Mouse (Mus musculus): ENCODE results near the gene Mark3.
"Not testable (repeated sequence)": the region's sequence is repeated elsewhere in the genome, so short reads cannot be mapped to it uniquely, and the experiment has no call there.

Mark3 gene

GRCm38 (mm10) chr12:111652953-111653352 lies 78.6 kb downstream of the Mark3 start:
- no peak for DNase-seq (ENCODE audit: low spot score)

- peak; percentile 70 for DNase-seq (ENCODE audit: low spot score)
Measured at GRCm38 (mm10) chr12:111653434-111653833, 79.1 kb downstream of the Mark3 start.

DNA sequence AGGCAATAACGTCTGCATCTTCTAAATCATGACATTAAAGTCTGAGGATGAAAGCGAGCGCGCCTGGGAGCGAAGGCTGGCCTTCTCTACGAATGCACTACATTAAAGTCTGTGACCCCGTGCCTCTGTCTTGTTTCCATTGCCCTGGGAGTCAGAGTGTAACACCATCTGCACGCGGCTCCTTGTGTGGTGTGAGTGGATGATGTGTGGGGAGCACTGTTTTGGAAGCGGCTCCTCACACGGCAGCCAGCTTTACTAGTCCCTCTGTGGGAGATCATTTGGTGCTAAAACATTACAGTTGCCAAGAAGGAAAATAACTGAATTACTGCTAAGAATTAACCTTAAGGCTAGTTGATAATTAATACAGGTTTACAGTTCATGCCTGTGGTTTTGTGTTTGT lies 81.4 kb downstream of the Mark3 start:
- DNase-seq (ENCODE audit: low spot score) = no peak

GRCm38 (mm10) chr12:111659331-111659730 lies 85.0 kb downstream of the Mark3 start:
- DNase-seq (ENCODE audit: low spot score) = no peak

GRCm38 (mm10) chr12:111660628-111661027 lies 86.3 kb downstream of the Mark3 start:
- DNase-seq (ENCODE audit: low spot score) = no peak

DNA sequence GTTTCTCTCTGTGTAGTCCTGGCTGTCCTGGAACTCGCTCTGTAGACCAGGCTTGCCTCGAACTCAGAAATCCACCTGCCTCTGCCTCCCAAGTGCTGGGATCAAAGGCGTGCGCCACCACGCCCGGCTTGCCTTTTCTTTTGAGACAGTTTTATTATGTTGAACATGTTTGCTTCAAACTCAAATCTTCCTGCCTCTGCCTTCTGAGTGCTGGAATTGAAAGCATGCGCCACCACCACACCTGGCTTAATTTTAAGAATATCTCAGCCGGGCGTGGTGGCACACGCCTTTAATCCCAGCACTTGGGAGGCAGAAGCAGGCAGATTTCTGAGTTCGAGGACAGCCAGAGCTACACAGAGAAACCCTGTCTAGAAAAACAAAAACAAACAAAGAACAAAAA lies 87.2 kb downstream of the Mark3 start:
- DNase-seq (ENCODE audit: low spot score) = not testable (repeated sequence)

GRCm38 (mm10) chr12:111663228-111664143 lies 89.2 kb downstream of the Mark3 start:
- no peak for DNase-seq (ENCODE audit: low spot score)

- peak; percentile 67 for DNase-seq (ENCODE audit: low spot score)
Measured at GRCm38 (mm10) chr12:111664144-111664634, 89.9 kb downstream of the Mark3 start.

DNA sequence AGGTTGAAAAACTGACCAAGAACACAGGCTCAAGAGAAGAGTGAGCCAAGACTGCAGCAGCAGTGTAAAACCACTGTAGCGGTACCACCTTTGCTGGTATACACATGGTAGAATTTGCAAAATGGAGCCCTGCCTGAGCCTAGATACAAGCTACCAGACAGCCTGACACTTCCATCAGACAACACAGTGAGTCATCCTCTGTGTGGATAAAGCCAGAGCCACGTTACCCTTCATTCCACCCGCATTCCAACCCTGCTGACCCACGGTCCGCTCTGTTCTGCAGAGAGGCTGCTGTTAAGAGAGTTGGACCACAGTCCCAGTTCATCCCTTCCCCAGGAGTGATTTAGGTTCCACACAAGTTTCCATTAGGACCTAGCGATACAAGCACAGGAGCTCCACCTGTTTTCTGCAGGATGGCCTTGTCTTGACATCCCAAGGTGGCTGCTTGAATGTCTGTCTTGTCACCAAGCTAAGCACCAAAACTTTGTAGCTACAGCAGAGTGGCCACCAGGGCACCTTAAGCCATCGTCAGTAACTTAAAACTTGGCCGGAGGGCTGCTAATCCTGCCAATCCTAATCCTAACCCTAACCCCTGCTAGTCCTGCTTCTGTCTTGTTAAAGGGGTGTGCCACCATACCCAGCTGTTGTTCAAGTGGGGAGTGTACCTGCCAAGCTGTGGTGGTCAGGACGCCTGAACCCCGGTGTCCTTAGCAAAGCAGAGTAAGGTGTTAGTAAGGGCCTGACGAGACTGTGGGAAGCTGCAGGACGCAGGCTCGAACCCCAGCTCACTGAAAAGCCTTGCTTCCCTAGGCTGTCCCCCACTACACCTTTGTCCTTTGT lies 90.9 kb downstream of the Mark3 start:
- DNase-seq (ENCODE audit: low spot score) = peak; percentile 42

DNA sequence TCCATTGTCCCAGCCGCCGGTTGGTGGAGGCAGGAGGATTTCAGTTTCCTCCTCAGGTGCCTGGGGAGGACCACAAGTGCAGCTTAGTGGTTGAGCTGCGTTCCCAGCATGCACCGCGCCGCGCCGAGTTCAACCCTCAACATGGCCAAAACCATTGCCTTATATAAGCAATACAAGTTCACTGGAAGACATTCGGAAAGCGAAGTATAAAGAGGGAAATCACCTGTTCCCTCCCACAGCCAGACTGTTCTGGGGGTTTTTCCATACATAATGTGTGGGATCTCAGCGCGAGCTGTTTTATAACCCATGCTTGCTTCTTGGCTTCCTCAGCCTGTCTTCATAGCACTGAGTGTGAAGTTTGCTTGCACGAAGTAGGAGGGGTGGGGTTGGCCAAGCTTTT lies 92.1 kb downstream of the Mark3 start:
- no peak for DNase-seq (ENCODE audit: low spot score)

DNA sequence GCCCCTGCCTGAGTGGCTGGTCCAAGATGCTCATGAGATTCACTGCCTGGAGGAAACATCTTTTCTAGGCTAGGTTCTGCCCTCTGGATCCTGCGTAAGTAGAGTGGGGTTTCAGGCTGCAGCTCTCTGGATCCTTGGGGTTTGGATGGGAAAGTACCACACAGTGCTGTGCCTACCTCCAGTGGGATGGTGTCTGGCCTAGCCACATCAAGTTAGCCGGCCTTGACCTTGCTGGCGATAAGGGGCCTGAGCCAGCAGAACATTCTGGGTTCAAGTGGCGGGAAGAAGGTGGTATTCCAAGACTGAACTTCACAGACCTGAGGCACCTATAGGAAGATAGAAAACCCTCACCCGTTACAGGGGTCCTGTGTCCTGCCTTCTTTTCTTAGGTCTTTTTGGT lies 93.1 kb downstream of the Mark3 start:
- no peak for DNase-seq (ENCODE audit: low spot score)

GRCm38 (mm10) chr12:111668457-111668912 lies 94.2 kb downstream of the Mark3 start:
- peak; percentile 98 for DNase-seq (ENCODE audit: low spot score)

GRCm38 (mm10) chr12:111669000-111669788 lies 94.9 kb downstream of the Mark3 start:
- peak; percentile 40 for DNase-seq (ENCODE audit: low spot score)

- DNase-seq (ENCODE audit: low spot score) = no peak
Measured at GRCm38 (mm10) chr12:111669961-111670360, 95.6 kb downstream of the Mark3 start.

GRCm38 (mm10) chr12:111670371-111670971 lies 96.1 kb downstream of the Mark3 start:
- DNase-seq (ENCODE audit: low spot score) = peak; percentile 42

DNA sequence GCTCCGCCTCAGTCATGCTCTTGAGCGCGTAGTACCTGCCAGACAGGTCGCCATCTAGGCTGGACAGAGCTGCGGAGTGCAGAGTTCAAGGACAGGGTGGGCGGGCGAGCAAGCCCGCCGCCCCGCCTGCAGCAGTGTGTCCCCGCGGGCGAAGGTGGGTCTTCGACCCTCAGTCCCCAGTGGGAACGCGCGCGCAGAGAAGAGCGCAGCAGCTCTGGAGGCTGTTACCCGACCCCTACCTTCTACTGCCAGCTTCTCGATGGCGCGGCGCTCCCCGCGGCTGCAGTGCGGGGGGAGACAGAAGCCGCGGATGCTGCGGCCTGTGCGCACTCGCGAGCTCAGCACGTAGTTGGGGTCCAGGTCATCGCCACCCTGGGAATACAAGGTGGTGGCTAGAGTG lies 96.7 kb downstream of the Mark3 start:
- DNase-seq (ENCODE audit: low spot score) = no peak

DNA sequence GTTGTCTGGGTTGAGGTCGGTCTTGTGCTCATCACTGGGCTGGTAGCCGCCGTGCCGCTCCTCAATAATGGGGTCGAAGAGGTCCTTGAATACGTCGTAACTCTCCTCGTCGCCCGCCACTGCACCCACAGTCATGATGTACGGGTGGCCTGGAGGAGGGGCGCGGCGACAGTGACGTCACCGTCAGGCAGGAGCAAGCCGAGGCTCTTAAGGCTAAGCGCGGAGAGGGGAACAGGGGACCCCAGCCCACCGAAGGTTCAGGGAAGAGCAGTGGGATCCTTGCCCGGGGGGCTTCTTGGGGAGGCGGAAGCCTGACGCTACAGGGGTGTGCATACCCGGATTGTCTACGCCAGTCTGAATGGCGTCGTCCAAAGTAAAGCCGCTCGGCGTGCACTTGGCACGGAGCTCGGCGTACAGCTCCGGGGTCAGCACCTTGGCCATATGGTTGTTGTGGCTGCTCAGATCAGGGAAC lies 97.1 kb downstream of the Mark3 start:
- DNase-seq (ENCODE audit: low spot score) = peak; percentile 60

GRCm38 (mm10) chr12:111672176-111672575 lies 97.9 kb downstream of the Mark3 start, which contains the start of gene Ckb:
TSS of gene Ckb (minus strand) at chr12:111672338.
- DNase-seq (ENCODE audit: low spot score) = peak; percentile 73

GRCm38 (mm10) chr12:111672581-111672980 lies 98.3 kb downstream of the Mark3 start:
- DNase-seq (ENCODE audit: low spot score) = peak; percentile 16

DNA sequence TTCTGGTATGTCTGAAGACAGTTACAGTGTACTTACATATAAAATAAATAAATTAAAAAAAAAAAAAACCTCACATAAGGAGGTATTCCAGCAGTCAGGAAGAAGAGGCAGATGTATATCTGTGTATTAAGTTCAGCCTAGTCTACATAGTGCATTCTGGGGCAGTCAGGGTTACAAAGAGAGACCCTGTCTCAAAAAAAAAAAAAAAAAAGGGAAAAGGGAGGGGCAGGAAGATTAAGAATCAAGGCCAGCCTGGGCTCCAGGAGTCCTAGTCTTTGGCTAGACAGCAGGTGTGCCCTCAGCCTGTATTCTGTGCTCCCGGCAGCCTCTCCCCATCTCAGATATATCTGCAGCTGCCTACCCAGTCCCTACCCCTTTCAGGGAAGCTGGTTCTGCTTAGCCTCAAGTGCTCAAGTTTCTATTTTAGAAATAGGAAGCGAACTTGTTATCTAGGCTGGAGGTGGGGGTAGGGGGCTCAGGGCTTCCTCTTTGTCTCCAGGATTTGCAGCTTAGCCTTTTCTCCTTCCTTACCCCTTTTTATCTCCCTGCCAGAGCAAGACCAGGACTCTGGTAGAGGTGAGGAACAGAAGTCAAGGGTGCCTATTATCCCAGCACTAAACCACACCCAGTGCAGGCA lies 100.6 kb downstream of the Mark3 start:
- no peak for DNase-seq (ENCODE audit: low spot score)
